23 mouse cellular contexts compared by ENCODE assay signal in the genomic region with DNA sequence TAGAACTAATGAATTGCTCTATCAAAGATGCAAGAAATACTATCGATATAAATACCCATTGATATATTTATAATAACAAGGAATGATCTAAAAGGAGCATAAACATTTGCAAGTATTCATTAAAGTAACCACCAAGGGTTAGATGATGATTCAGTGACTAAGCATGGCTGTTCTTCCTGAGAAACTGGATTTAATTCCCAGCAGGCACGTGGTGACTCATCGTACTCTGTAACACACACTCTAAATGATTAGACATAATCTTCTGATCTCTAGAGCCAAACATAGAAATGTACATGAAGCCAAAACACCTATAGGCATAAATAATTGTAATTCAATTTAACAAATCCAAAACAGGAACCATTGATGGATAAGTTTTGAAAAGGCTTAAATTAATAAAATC.
A peak's percentile ranks its signal among the peaks of the same experiment; 100 is the strongest.
DNase-seq lines count a peak whose midpoint lies in the region; ATAC-seq and TF ChIP-seq lines count a peak whose summit lies in the region.
"Had no signal": no experiment of that assay in that cellular context is flagged by ENCODE, and none has a peak within 500 bp of the region (broad histone marks: within the 10 kb centered on the region; RNA-seq: fewer than 3 reads in every experiment).

No protein-coding gene starts in this region.

- no peaks in the 10 kb centered on the region for H3K27me3 ChIP-seq in limb, embryonic 14.5 days (ENCODE audit: control insufficient read depth, insufficient read depth, low read length)
- no peaks in the 10 kb centered on the region for H3K27me3 ChIP-seq in limb, embryonic 10.5 days (ENCODE audit: low read depth, poor library complexity, severe bottlenecking)
- H3K27me3 ChIP-seq in C2C12 (ENCODE audit: control insufficient read depth, insufficient read depth, insufficient read length) (no peaks in the 10 kb centered on the region), Patski (no peaks in the 10 kb centered on the region)
- no peaks in the 10 kb centered on the region for H3K27me3 ChIP-seq in heart, embryonic 11.5 days (ENCODE audit: control insufficient read depth, insufficient read depth, low read length)
- no peaks in the 10 kb centered on the region for H3K27me3 ChIP-seq in hindbrain, embryonic 13.5 days
- H3K27me3 ChIP-seq: embryonic facial prominence, embryonic 15.5 days; forebrain, embryonic 15.5 days; heart, embryonic 15.5 days; hindbrain, embryonic 15.5 days had no signal

- CTCF ChIA-PET in Patski (lab: Charles Lee): no interaction called here

- DNase-seq in limb, embryonic 14.5 days (ENCODE audit: low spot score): peak; percentile 15
- DNase-seq in limb, embryonic 10.5 days (ENCODE audit: low spot score): no peak
- DNase-seq in Patski (ENCODE audit: low read depth, low spot score): peak; percentile 28
- peak; percentile 2 for DNase-seq in skeletal muscle tissue, adult 2 months (ENCODE audit: low read depth, low spot score)
- no peak for DNase-seq in heart, adult 8-10 months (ENCODE audit: low spot score)
- DNase-seq: adrenal gland, postnatal 10 days; B cell, adult 2 months; cerebellum, adult 18-20 months; cerebellum, adult 9-11 months; cerebellum, postnatal 36 days; gastrocnemius, postnatal 36 days; heart, adult 11 months had no signal

- POLR2A ChIA-PET in Patski (lab: Charles Lee): no interaction called here

- H3K79me3 ChIP-seq in C2C12 (ENCODE audit: low read depth): no peaks in the 10 kb centered on the region

- no peaks in the 10 kb centered on the region for H3K36me3 ChIP-seq in limb, embryonic 14.5 days (ENCODE audit: control insufficient read depth, insufficient read depth, low read length)
- no peaks in the 10 kb centered on the region for H3K36me3 ChIP-seq in limb, embryonic 10.5 days
- H3K36me3 ChIP-seq in C2C12 (ENCODE audit: control insufficient read depth, insufficient read depth): no peaks in the 10 kb centered on the region
- no peaks in the 10 kb centered on the region for H3K36me3 ChIP-seq in heart, embryonic 11.5 days (ENCODE audit: control insufficient read depth, insufficient read depth, low read length)
- no peaks in the 10 kb centered on the region for H3K36me3 ChIP-seq in hindbrain, embryonic 13.5 days
- H3K36me3 ChIP-seq: embryonic facial prominence, embryonic 15.5 days; forebrain, embryonic 15.5 days; heart, embryonic 10.5 days; heart, embryonic 15.5 days; hindbrain, embryonic 10.5 days; hindbrain, embryonic 15.5 days had no signal

- H3K4me1 ChIP-seq in limb, embryonic 14.5 days (ENCODE audit: control insufficient read depth, insufficient read depth, low read length): no peaks in the 10 kb centered on the region
- no peaks in the 10 kb centered on the region for H3K4me1 ChIP-seq in limb, embryonic 10.5 days
- no peaks in the 10 kb centered on the region for H3K4me1 ChIP-seq in heart, embryonic 11.5 days (ENCODE audit: control insufficient read depth, insufficient read depth, low read length)
- no peaks in the 10 kb centered on the region for H3K4me1 ChIP-seq in hindbrain, embryonic 13.5 days (replicated peaks)
- H3K4me1 ChIP-seq: embryonic facial prominence, embryonic 15.5 days; forebrain, embryonic 15.5 days; heart, embryonic 10.5 days; heart, embryonic 15.5 days; hindbrain, embryonic 10.5 days; hindbrain, embryonic 15.5 days had no signal

- H3ac ChIP-seq in C2C12 (ENCODE audit: control insufficient read depth, insufficient read length, low read depth): no peak overlapping the region

- H3K9me3 ChIP-seq in limb, embryonic 14.5 days (ENCODE audit: control insufficient read depth, low read length): no peaks in the 10 kb centered on the region
- no peaks in the 10 kb centered on the region for H3K9me3 ChIP-seq in limb, embryonic 10.5 days (replicated peaks)
- H3K9me3 ChIP-seq in heart, embryonic 11.5 days (replicated peaks; ENCODE audit: control insufficient read depth, low read length): no peaks in the 10 kb centered on the region
- H3K9me3 ChIP-seq in hindbrain, embryonic 13.5 days: no peaks in the 10 kb centered on the region
- H3K9me3 ChIP-seq: embryonic facial prominence, embryonic 15.5 days; forebrain, embryonic 15.5 days; heart, embryonic 10.5 days; heart, embryonic 15.5 days; hindbrain, embryonic 10.5 days; hindbrain, embryonic 15.5 days had no signal

- H3K4me3 ChIP-seq in limb, embryonic 14.5 days (replicated peaks; ENCODE audit: low read length): no peak overlapping the region
- no peak overlapping the region for H3K4me3 ChIP-seq in limb, embryonic 10.5 days
- no peak overlapping the region for H3K4me3 ChIP-seq in C2C12 (ENCODE audit: insufficient read depth, poor library complexity, severe bottlenecking)
- H3K4me3 ChIP-seq in heart, embryonic 11.5 days (ENCODE audit: low read depth, low read length): no peak overlapping the region
- H3K4me3 ChIP-seq in hindbrain, embryonic 13.5 days: no peak overlapping the region
- H3K4me3 ChIP-seq: embryonic facial prominence, embryonic 15.5 days; erythroblast, embryonic 14.5 days; forebrain, embryonic 15.5 days; heart, embryonic 10.5 days; heart, embryonic 15.5 days; hindbrain, embryonic 10.5 days; hindbrain, embryonic 15.5 days had no signal

- H3K9ac ChIP-seq in limb, embryonic 14.5 days (ENCODE audit: low read depth, low read length, severe bottlenecking): no peak overlapping the region
- H3K9ac ChIP-seq in heart, embryonic 11.5 days (ENCODE audit: low read depth, low read length): no peak overlapping the region
- no peak overlapping the region for H3K9ac ChIP-seq in hindbrain, embryonic 13.5 days
- H3K9ac ChIP-seq: embryonic facial prominence, embryonic 15.5 days; forebrain, embryonic 15.5 days; heart, embryonic 15.5 days; hindbrain, embryonic 15.5 days had no signal

- in situ Hi-C loops in Patski (cut with MboI; ENCODE audit: low pct_unique_long_range_greater_than_20kb): no loop called here

- no peak overlapping the region for H3K4me2 ChIP-seq in limb, embryonic 14.5 days (replicated peaks; ENCODE audit: low read depth, low read length, severe bottlenecking)
- H3K4me2 ChIP-seq in heart, embryonic 11.5 days: no peak overlapping the region
- H3K4me2 ChIP-seq in hindbrain, embryonic 13.5 days: no peak overlapping the region
- H3K4me2 ChIP-seq: embryonic facial prominence, embryonic 15.5 days; forebrain, embryonic 15.5 days; heart, embryonic 15.5 days; hindbrain, embryonic 15.5 days had no signal

- TF ChIP-seq CTCF in C2C12 (IDR thresholded peaks at IDR 0.05; ENCODE audit: control insufficient read depth, insufficient read depth, insufficient read length) (no peak), Patski (IDR thresholded peaks at IDR 0.05) (no peak)

- H3K27ac ChIP-seq in limb, embryonic 14.5 days (replicated peaks; ENCODE audit: low read depth, low read length): no peak overlapping the region
- H3K27ac ChIP-seq in limb, embryonic 10.5 days: no peak overlapping the region
- H3K27ac ChIP-seq in heart, embryonic 11.5 days (ENCODE audit: low read depth, low read length): no peak overlapping the region
- no peak overlapping the region for H3K27ac ChIP-seq in hindbrain, embryonic 13.5 days
- H3K27ac ChIP-seq: embryonic facial prominence, embryonic 15.5 days; forebrain, embryonic 15.5 days; heart, embryonic 10.5 days; heart, embryonic 15.5 days; hindbrain, embryonic 10.5 days; hindbrain, embryonic 15.5 days had no signal

- TF ChIP-seq POLR2A in limb, embryonic 14.5 days (IDR thresholded peaks at IDR 0.05; ENCODE audit: borderline replicate concordance, extremely low read depth, insufficient read depth, insufficient read length): no peak

- 85% methylated on average over 3 of the region's 3 CpGs for WGBS in limb, embryonic 14.5 days
- WGBS in limb, embryonic 10.5 days: 94% methylated on average over 3 of the region's 3 CpGs
- 72% methylated on average over 3 of the region's 3 CpGs for WGBS in heart, embryonic 11.5 days (ENCODE audit: insufficient replicate concordance)
- 90% methylated on average over 3 of the region's 3 CpGs for WGBS in hindbrain, embryonic 13.5 days

- no peaks in the 10 kb centered on the region for H3K79me2 ChIP-seq in C2C12 (ENCODE audit: control insufficient read depth, insufficient read depth)

- ATAC-seq in limb, embryonic 14.5 days (ENCODE audit: low FRiP score, low read depth): no peak
- ATAC-seq in Patski: peak; percentile 67
- no peak for ATAC-seq in heart, embryonic 11.5 days (replicated peaks; ENCODE audit: insufficient number of reproducible peaks, low FRiP score, low TSS enrichment)
- no peak for ATAC-seq in hindbrain, embryonic 13.5 days (ENCODE audit: low FRiP score)
- ATAC-seq: forebrain, embryonic 15.5 days; intestine, postnatal 0 days had no signal

TF ChIP-seq in C2C12, 6 proteins besides CTCF, POLR2A, EP300 and RAD21:
- TF ChIP-seq MYOG (IDR thresholded peaks at IDR 0.05; ENCODE audit: control insufficient read depth, extremely low read depth, insufficient read length) (no peak), FOSL1 (IDR thresholded peaks at IDR 0.05; ENCODE audit: insufficient read depth, low read length, poor library complexity, severe bottlenecking) (peak; percentile 80), USF1 (IDR thresholded peaks at IDR 0.05; ENCODE audit: low read depth) (peak; percentile 70), CEBPB (IDR thresholded peaks at IDR 0.05; ENCODE audit: low read depth) (no peak), MYOD1 (IDR thresholded peaks at IDR 0.05; ENCODE audit: control insufficient read depth, insufficient read length, low read depth) (no peak), MAX (IDR thresholded peaks at IDR 0.05) (peak; percentile 45)

Comparison
In these comparisons a context has a peak if more than half of its experiments do, and no peak if none do; other contexts are left out.
1. DNase-seq: peak in limb, embryonic 14.5 days (single experiment), Patski (single experiment) and skeletal muscle tissue, adult 2 months (single experiment); none in limb, embryonic 10.5 days (single experiment) and heart, adult 8-10 months (single experiment).